Mouse (Mus musculus): ENCODE data around the gene Tnrc6b.
"Not testable (repeated sequence)": the region's sequence is repeated elsewhere in the genome, so short reads cannot be mapped to it uniquely, and the experiment has no call there.

Gene Tnrc6b

DNA sequence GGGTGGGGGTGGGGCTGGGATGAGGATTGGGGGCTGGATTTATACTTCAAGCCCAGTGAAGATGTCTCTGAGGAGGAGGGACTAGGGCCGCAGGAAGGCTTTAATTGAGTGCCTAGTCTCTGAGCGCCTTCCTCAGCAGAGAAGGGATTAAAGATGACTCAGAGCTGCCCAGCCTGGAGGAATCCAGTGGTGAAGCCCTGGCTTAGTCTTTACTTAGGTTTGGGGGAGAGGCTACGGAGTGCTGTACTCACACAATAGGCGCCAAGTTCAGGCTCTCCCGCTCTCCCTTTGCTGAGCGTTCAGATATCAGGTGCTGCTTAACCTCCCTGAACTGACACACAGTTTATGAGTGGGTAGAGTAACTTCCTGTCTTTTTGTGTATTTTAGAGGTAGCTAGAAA is 86.6 kb downstream of the Tnrc6b start:
- peak; percentile 27 to 42 for DNase-seq

DNA sequence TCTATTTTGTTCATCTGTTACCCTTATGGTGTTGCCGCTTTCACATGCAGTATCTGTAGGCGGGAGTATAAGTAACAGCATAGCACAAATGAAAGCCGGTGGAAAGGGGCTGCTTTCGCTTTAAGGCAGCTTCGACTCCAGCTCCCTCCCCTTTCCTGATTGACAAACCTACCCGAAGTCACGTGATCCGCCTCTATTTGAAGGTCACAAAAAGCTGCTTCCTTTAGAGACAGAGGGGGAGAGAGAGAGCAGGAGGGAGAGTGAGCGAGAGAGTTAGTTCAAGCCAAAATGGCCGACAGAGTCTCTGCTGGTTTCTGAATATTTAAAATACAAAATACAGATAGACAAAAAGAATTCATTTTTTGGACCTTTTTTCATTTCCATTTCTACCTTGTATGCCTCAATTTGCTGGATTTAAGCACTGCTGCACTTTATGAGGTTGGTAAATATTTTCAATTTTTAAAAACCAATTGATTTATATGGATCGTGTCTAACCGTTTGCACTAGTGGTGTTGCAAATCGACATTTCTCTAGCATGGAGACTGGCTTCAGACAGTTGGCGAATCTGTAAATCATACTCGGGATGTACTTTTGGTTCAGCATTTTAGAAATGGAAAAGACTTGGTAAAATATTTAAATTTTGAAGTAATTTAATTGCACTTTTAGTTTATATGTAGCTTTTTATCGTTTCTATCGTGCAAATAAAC is 87.4 kb downstream of the Tnrc6b start:
- DNase-seq: peak; percentile 92 to 95

DNA sequence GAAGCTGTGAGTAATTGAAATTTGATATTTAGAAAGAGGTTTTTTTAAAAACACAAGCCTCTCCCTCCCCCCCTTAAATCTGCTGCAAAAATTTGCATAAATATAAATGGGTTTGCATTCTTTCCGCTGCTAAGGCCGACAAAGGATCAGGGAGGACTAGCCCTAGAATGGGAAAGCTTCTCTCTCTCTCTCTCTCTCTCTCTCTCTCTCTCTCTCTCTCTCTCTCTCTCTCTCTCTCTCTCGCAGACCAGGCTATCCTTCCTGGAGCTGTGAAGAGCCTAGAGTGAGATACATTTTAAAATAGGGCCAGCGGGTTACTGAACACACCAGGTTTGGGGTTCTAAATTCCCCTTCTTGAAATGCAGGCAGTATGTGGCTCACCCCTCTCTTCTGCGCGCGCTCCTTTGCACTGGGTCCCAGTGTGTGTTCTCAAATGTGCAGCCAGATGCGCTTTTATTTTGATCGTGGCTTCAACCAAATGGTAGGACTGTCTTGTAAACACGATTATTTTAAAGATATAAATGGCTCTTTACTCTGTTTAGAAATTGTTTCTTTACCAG is 88.0 kb downstream of the Tnrc6b start:
- peak in 1 of 2 experiments; percentile 28 for DNase-seq

DNA sequence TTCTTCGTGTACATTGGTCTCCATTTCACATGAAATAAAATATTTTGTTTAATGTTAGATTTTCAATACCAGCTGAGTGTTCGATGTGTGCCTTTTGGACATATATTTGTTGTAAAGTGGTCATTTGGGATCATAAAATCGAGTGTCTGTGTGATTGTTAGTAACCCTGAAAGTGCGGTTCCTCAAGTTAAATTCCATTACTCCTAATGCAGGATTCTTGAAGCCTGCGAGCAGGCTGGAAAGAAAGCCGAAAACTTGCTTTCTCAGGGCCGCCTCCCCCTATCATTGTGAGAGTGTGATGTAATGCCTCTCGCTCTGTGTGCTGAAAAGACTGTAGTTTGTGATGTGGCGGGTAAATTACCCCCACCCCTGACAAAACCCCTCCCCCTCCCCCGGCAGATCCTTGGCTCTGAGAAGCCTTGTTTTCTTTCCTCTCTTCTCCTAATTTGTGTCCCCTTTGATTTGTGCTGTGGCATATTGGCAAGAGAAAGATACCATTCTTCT is 88.6 kb downstream of the Tnrc6b start:
- peak in 1 of 2 experiments; percentile 32 for DNase-seq

DNA sequence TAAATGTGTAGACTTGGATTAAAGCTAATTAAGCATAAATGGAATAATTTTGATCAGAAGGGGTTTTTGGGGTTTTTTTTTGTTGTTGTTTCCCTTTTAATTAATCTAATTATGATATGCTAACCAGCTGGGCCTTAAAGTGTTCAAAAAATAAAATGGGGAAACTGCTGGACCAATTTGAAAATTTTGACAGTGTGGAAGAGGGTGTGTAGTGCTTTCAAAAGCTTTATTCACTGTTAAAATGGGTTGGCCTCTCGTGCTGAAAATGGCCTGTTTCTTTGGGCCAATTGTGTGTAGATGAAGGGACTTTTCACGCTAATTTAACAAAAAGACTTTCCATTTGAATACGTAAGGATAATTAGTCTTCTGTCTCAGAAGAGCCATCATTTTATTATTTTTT is 89.1 kb downstream of the Tnrc6b start:
- no peak for DNase-seq

DNA sequence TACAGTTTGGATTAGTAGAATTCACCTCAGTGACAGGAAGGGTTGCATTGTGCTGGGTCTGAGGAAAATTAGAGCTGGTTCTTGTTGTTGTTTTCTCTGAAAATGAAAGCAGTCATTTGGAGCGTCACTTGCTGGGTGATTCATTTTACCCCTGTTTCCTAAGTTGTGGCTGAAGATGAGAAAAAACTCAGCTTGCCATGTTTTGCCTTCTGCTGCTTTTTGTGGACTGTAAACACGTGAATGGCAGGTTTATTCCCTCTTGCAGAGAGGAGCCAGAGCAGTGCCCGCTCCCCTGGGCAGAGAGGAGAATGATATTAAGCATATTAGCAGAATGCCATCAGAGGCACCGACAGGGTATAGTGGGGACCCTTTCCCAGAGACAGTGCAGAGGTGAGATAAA is 89.7 kb downstream of the Tnrc6b start:
- DNase-seq: no peak

DNA sequence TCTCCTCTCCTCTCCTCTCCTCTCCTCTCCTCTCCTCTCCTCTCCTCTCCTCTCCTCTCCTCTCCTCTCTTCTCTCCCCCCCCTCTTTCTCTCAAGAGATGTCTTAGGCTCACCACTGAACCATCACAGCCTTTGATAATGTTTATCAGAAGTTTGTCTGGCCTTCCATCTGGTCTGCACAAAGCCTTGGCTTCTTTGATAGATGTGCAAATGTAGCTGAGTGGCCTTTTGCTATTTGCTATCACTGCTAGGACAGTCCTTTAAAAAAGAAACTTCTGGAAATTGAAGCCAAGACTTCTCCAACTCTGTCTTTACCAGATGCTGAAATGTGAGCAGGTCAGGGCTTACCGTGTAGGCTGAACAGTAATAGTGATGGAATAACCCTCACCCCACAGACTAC is 90.5 kb downstream of the Tnrc6b start:
- DNase-seq: no peak

DNA sequence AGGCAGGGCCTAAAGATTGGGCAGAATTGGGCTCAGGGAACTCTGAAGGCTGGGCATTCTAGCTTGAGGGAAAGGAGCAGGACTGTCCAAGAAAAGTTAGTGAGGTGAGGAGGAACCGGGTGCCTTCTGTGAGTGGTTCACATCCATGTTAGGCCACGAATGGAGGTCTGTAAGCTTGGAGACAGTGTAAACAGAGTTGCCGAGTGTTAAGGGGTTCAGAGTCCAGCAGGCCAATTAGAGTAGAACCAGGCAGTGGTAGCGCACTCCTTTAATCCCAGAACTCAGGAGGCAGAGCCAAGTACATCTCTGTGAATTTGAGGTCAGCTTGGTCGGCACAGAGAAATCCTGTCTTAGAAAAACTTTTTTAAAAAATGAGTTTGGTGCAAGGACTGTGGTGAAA is 96.0 kb downstream of the Tnrc6b start:
- no peak for DNase-seq

DNA sequence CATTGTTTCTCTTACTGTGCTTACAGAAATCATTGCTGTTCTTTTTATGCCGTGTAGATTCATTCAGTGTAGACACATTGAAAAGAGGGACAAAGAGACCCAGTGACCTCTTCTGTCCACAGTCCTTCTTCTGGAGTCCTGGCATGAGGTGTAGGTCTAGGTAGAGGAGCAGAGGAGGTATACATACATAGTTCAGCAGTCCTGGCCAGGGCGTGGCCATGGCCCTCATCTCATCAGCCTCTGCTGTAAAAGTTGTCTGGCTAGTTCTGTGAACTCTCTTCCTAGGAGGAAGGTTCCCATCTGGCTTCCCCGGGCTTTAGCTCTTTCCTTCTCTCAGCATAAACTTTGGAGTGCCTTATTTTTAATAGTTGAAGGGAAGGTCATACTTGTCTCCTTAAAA is 99.1 kb downstream of the Tnrc6b start:
- DNase-seq: no peak

DNA sequence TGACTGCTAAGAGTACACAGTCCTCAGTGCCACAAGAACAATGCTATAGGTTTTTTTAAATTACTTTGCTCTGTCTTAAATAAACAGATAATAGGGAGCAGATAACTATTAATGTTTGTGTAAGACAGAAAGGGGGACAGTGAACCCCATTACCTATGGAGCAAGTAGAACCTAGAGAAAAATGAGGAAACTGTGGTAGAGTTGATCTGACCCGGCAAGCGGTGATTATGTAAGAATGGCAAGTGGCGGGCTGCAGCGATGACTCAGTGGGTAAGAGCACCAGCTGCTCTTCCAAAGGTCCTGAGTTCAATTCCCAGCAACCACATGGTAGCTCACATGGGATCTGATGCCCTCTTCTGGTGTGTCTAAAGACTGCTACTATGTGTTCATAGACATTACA is 101.7 kb downstream of the Tnrc6b start:
- DNase-seq: peak; percentile 25 to 41

DNA sequence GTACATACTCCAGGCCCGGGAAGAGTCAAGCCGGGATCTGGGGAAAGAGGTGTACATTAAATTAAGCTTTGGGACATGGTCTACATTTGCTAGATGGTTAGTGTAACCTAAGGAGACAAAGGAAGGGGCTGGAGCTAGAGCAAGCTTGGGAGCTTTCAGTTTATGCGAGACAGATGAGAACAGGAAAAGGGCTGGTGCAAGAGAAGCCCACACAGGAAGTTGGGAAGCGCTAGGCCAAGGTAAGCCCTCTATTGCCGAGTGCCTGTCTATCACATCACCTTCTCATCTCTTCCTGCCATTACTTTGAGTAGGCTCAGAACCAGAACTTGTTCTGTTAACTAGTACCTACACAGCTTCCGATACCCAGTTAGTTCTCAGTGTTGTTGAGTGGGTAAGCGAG is 103.7 kb downstream of the Tnrc6b start:
- no peak for DNase-seq

DNA sequence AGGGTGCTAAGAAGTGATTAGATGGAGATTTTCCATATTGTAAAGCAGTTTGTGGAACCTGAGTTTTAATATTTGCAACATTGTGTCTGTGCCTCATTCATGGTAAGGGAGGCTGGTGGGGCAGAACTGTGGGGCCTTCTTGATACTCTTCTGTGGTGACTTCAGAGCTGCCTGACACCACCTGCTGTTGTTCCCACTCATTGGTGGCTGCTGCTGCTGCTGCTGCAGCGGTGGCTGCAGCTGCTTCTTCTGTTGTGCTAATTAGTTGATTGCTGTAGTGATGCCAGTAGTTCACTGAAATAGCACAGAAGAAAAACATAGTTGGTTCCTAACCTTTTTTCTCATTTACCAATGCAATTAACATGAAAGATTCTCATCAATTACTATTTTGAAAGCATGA is 111.2 kb downstream of the Tnrc6b start:
- no peak for DNase-seq

DNA sequence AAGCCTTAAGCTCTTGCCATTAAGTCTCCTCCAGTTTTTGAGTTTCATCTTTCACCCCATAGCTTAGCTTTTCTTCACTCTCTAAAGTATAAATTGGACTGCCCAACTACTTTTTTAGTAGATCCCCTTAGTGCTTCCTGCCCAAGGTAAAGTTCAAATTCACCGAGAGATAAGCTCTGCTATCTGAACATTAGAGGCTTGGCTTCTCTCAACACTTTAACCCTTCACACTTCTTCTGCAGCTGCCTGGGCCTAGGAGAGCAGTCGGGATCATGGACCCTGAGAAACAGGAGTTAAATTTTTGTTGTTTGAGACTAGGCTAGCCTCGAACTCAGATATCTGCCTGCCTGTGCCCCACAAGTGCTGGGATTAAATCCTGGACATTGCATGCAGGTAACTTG is 120.1 kb downstream of the Tnrc6b start:
- no peak for DNase-seq

DNA sequence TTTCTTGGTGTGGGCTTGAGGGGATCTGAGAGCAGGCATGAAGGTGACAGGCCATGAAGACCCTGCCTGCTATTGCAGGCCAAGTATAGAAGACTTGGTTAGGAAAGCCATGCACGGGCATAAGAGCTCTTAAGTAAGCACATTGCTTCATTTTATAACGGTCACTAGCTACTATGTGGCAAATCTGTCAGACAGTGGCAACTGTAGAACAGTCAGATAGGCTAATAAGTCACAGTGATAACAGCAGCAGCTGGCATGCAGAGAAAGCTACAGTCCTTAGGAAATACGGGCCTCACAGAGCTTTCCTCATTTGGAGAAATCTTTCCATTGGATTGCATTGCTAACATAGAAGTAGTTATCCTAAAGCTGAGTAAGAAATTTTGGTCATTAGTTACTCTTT is 121.7 kb downstream of the Tnrc6b start:
- DNase-seq: no peak

DNA sequence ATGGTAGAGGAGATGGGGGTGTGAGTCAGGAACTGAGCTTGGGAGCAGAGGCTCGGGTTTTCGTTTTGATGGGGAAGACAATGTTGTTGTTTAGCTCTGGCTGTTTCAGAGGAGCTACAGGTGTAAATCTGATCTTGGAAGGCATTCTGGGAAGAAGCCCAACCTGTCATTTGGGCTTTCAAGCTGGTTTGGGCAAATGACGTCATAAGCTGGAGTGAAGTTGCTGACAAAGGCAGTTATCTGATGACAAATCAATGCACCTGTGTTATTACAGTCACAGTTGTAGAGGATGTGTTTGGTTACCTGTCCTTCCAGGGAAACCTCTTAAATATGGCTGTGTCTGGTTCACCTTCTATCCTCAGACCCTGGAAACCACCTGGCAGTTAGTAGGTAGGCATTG is 125.1 kb downstream of the Tnrc6b start:
- no peak for DNase-seq

DNA sequence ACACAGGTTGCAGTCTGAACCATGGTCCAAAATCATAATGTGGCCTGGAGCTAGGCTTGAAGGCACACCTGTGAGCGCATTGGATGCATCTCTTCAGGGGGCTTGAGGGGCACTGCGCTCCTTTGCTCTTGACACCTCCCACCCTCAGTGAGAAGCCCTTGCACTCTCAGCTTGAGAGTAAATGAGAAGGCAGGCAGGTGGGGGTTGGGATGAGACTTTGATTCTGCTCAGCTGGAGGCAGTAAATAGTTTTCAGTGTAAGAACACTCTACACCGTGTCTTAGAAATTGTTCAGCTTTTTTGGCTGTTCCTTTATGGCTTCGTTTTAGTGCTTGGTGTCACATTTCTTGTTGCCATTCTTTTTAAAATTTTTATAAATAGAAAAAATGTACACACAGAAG is 127.7 kb downstream of the Tnrc6b start:
- DNase-seq: no peak

DNA sequence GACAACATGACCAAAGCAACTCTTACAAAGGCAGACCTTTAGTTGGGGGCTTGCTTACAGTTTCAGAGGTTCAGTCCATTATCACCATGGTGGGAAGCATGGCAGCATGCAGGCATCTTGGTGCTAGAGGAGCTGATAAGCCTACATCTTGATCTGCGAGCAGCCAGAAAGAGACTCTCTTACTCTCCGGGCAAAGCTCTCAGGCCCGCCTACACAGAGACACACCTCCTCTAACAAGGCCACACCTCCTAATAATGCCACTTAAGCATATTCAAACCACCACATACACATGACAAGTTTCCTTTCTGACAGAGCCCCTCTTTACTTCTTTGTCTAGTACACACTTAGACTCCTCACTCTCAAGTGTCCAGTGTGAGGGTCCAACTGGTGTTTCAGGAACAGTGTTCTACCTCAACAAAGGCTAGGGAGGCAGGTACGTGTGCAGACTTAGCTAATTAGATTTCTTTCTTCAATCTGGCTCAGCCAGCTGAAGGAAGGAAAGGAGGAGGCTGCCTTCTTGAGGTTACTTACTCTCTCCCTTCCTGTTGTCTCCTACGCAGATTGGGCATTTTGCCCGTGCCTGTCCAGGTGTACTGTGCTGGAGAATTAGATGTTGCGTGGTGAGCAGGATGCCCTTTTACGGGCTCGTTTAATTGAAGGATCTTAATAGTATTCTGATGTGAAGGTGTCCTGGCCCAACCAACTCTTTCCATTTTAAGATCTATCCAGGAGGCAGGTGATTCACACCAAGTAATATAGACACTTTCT is 128.7 kb downstream of the Tnrc6b start:
- peak in 1 of 2 experiments; percentile 20 for DNase-seq

DNA sequence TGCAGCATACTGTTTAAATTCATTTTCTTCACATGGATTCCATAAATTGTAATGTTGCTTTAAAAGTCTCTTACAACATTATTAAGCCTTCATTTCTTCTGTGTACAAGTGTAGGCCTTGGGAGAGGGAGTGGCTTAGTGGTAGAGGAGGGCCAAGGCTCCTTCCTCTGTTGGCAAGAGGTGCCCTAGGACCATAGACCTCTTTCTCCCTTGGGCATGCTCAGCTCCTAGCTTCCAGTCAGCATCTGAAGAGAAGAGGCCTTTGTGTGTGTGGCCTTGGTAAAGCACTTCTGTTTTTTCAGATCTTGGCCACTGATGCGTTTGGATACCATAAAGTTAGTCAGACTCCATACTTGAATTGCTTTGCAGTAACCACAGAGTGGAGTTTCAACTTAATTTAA is 133.1 kb downstream of the Tnrc6b start:
- no peak for DNase-seq

DNA sequence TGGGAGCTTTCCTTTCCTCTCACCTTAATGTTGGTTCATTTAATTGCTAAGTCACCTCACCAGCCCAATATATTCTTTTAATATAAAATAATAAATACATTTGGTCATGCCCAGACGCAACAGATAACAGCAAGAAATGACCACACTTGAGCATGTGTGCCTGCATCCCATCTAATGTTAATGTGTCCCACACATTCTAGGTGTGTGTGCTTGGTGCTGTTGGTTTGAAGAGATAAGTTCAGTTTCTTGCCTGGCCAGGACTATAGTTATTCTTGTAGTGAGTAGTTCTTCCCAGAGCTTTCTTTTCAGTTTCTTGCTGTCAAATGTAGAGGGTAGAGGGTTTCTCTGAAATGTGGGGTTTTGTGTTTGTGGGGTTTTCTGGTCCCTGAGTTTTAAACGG is 133.8 kb downstream of the Tnrc6b start:
- DNase-seq: no peak

DNA sequence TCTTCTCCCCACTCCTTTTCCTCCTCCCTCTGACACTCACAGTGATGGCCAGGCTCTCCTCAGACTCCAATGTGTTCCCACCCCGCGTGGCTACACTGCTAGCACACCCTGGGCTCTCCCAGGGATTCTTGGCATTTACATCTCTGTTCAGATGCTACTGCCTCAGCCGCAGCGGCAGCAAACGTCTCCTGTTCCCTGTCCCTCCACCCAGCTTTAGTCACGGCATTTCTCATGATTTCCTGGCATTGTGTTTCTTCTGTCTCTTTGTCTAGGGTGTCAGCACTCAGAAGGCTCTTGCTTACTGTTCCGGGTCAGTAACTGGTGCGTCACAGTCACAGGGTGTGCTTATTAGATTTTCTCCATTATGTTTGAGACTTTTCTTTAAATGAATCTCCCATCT is 138.9 kb downstream of the Tnrc6b start:
- DNase-seq: peak in 1 of 2 experiments; percentile 24

DNA sequence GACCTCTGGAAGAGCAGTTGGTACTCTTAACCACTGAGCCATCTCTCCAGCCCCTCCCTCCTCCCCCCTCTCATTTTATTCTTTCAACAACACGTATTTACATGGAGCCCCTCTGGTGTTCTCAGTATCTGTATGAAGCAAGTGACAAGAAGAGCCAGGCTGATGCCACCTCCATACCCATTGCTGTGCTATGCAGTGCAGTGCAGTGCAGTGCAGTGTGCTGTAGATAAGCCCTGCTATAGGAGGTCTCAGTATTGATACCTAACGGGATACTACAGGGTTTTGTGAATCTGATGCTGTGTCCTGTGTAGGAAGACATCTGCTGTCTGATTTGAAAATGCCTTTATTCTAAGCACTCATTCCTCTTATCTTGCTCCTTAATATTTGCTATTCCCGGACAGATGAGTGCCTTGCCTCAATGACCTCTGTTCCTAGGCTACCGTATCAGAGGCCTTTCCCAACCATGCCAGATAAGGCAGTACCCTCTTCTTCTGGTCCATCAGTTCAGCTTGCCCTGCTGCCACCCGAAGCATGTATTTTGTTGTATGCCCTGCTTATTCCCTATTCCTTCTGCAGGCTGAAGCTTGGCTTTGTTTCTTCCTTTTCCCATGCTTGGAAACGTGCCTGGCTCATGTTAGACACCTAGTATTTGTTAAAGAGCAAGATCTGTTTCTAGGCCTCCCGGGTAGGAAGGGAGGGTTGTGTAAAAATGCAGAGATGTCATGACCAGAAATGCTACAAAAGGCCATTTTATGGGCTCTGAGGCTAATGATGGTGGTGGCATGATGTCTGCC is 139.8 kb downstream of the Tnrc6b start:
- no peak for DNase-seq

DNA sequence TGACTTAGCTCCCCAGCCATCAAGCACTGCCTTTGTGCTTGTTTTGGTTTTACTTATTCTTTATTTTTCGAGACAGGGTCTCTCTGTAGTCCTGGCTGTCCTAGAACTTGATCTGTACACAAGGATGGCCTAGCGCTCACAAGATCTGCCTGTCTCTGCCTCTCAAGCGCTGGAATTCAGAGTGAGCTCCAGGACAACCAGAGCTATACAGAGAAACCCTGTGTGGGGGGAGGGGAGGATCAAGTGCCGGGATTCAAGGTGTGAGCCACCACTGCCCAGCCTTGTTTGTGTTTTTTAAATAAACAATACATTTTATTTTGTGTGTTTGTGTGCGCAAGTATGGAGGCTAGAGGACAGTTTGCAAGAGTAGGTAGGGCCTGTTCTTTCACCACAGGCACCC is 141.0 kb downstream of the Tnrc6b start:
- no peak for DNase-seq

DNA sequence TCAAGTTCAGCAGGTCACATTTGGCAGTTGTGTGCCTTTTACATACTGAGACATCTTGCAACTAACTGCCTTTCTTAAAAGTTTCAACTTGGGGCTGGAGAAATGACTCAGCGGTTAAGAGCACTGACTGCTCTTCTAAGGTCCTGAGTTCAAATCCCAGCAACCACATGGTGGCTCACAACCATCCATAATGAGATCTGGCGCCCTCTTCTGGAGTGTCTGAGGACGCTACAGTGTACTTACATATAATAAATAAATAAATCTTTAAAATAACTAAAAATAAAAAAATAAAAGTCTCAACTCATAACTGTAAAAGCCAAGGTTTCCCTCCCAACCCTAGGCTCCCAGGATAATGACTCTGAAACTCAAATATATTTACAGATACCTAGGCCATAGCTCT is 141.4 kb downstream of the Tnrc6b start:
- DNase-seq: not testable (repeated sequence)
